Mouse (Mus musculus) limb, embryonic 10.5 days (tissue): ENCODE results near the gene Bex6. TPM values are rescaled to one million over a fixed set of nuclear protein-coding genes. Genes with fewer than 3 reads are reported as not detected.

Source experiments
- DNase-seq: peaks from one replicate; pipeline ENCODE4 v3.0.0-alpha.2; 2017; ENCODE audit warnings: low spot score
- H3K27ac ChIP-seq: fragments of 300-500 bp; sonication (generic); 2 replicates; pipeline ENCODE4 v1.5.1; 2016; ENCODE audit warnings: mild to moderate bottlenecking
- H3K27me3 ChIP-seq: fragments of 300-500 bp; sonication (generic); 2 replicates; pipeline ENCODE4 v1.6.1; 2016; ENCODE audit warnings: low read depth, mild to moderate bottlenecking; ENCODE audit not compliant: poor library complexity, severe bottlenecking
- H3K36me3 ChIP-seq: fragments of 300-500 bp; sonication (generic); 2 replicates; pipeline ENCODE4 v1.6.1; 2016; ENCODE audit warnings: mild to moderate bottlenecking, moderate library complexity
- H3K4me1 ChIP-seq: fragments of 300-500 bp; sonication (generic); 2 replicates; pipeline ENCODE4 v1.6.1; 2016
- H3K4me3 ChIP-seq: fragments of 300-500 bp; sonication (generic); 2 replicates; pipeline ENCODE4 v1.5.1; 2016; ENCODE audit warnings: mild to moderate bottlenecking, moderate library complexity
- H3K9me3 ChIP-seq: fragments of 300-500 bp; sonication (generic); replicated peaks from 2 replicates; pipeline ENCODE4 v1.6.1; 2016; ENCODE audit warnings: mild to moderate bottlenecking
- WGBS: fragments of 180-500 bp; shearing (Covaris S2); methylation state at CpG from one replicate; pipeline ENCODE4 v1.1.7; 2016; 5-methylcytosine and 5-hydroxymethylcytosine counted together
- polyA plus RNA-seq: library from polyadenylated mRNA; unstranded; fragments of >200 nt; fragmentation: Nextera tagmentation; extraction: Ambion mirVana; gene quantifications from 2 replicates; pipeline ENCODE4 v1.2.1, GENCODE M21; 2016

The Bex6 gene
- polyA plus RNA-seq, 1 experiment from 2014 or later = 0.26 TPM

GRCm38 (mm10) chr16:32160742-32161323 lies 18.8 kb upstream of the Bex6 start:
- H3K27ac ChIP-seq = no peak overlapping the region
- no peaks in the 10 kb centered on the region for H3K36me3 ChIP-seq
- H3K4me1 ChIP-seq = peaks cover 14% of the 10 kb centered on the region
- no peak for DNase-seq
- peaks cover 21% of the 10 kb centered on the region for H3K27me3 ChIP-seq
- WGBS = 94% methylated on average over 9 of the region's 9 CpGs
- no peak overlapping the region for H3K4me3 ChIP-seq
- H3K9me3 ChIP-seq = no peaks in the 10 kb centered on the region

GRCm38 (mm10) chr16:32163392-32163791 lies 16.2 kb upstream of the Bex6 start:
- no peak for DNase-seq
- WGBS = 84% methylated on average over 4 of the region's 4 CpGs

GRCm38 (mm10) chr16:32163891-32164290 lies 15.7 kb upstream of the Bex6 start:
- peaks cover 26% of the 10 kb centered on the region for H3K27me3 ChIP-seq
- no peak overlapping the region for H3K27ac ChIP-seq
- H3K9me3 ChIP-seq = no peaks in the 10 kb centered on the region
- no peaks in the 10 kb centered on the region for H3K36me3 ChIP-seq
- WGBS = 88% methylated on average over 5 of the region's 5 CpGs
- H3K4me3 ChIP-seq = no peak overlapping the region
- no peak for DNase-seq
- H3K4me1 ChIP-seq = peaks cover 16% of the 10 kb centered on the region

More at GRCm38 (mm10) chr16:32163392-32163791, 16.2 kb upstream of the Bex6 start:
- Histone ChIP-seq H3K4me3 (no peak overlapping the region), H3K27me3 (peaks cover 26% of the 10 kb centered on the region), H3K9me3 (no peaks in the 10 kb centered on the region), H3K36me3 (no peaks in the 10 kb centered on the region), H3K4me1 (peaks cover 16% of the 10 kb centered on the region), H3K27ac (no peak overlapping the region)

- Histone ChIP-seq H3K9me3 (no peaks in the 10 kb centered on the region), H3K27ac (peak overlapping the region; percentile 77), H3K27me3 (peaks cover 26% of the 10 kb centered on the region), H3K36me3 (no peaks in the 10 kb centered on the region), H3K4me1 (peaks cover 16% of the 10 kb centered on the region), H3K4me3 (peak overlapping the region; percentile 59)
- WGBS = 73% methylated on average over 19 of the region's 19 CpGs
- no peak for DNase-seq
Measured at GRCm38 (mm10) chr16:32164396-32165027, 15.1 kb upstream of the Bex6 start.

GRCm38 (mm10) chr16:32165281-32165821 lies 14.3 kb upstream of the Bex6 start, which contains the start of gene Nrros:
Gene Nrros (minus strand): TSS chr16:32165594.
- DNase-seq = peak; percentile 51
- H3K27me3 ChIP-seq = peaks cover 26% of the 10 kb centered on the region
- H3K4me3 ChIP-seq = peak within 1 kb of the TSS; percentile 59
- no peaks in the 10 kb centered on the region for H3K9me3 ChIP-seq
- no peaks in the 10 kb centered on the region for H3K36me3 ChIP-seq
- peak within 1 kb of the TSS; percentile 77 for H3K27ac ChIP-seq
- 3% methylated on average over 25 of the region's 25 CpGs for WGBS
- peaks cover 16% of the 10 kb centered on the region for H3K4me1 ChIP-seq

- Histone ChIP-seq H3K4me1 (peaks cover 16% of the 10 kb centered on the region), H3K36me3 (no peaks in the 10 kb centered on the region), H3K27me3 (peaks cover 26% of the 10 kb centered on the region), H3K4me3 (no peak overlapping the region), H3K9me3 (no peaks in the 10 kb centered on the region), H3K27ac (no peak overlapping the region)
- 94% methylated on average over 4 of the region's 4 CpGs for WGBS
- no peak for DNase-seq
Measured at GRCm38 (mm10) chr16:32167819-32168545, 11.6 kb upstream of the Bex6 start.

- WGBS = 92% methylated on average over 5 of the region's 5 CpGs
- Histone ChIP-seq H3K27ac (no peak overlapping the region), H3K4me1 (no peaks in the 10 kb centered on the region), H3K9me3 (no peaks in the 10 kb centered on the region), H3K4me3 (no peak overlapping the region), H3K36me3 (no peaks in the 10 kb centered on the region), H3K27me3 (peaks cover 2% of the 10 kb centered on the region)
- DNase-seq = no peak
Measured at GRCm38 (mm10) chr16:32171031-32171731, 8.4 kb upstream of the Bex6 start.

GRCm38 (mm10) chr16:32173401-32173800 lies 6.2 kb upstream of the Bex6 start:
- H3K36me3 ChIP-seq = no peaks in the 10 kb centered on the region
- 74% methylated on average over 11 of the region's 11 CpGs for WGBS
- no peak overlapping the region for H3K4me3 ChIP-seq
- H3K9me3 ChIP-seq = no peaks in the 10 kb centered on the region
- H3K27ac ChIP-seq = no peak overlapping the region
- DNase-seq = no peak
- H3K27me3 ChIP-seq = no peaks in the 10 kb centered on the region
- H3K4me1 ChIP-seq = peaks cover 7% of the 10 kb centered on the region

GRCm38 (mm10) chr16:32174340-32175005 lies 5.2 kb upstream of the Bex6 start:
- Histone ChIP-seq H3K4me3 (no peak overlapping the region), H3K4me1 (peaks cover 7% of the 10 kb centered on the region), H3K36me3 (no peaks in the 10 kb centered on the region), H3K9me3 (no peaks in the 10 kb centered on the region), H3K27me3 (no peaks in the 10 kb centered on the region), H3K27ac (no peak overlapping the region)
- 84% methylated on average over 8 of the region's 8 CpGs for WGBS
- DNase-seq = no peak

GRCm38 (mm10) chr16:32175029-32175428 lies 4.6 kb upstream of the Bex6 start:
- Histone ChIP-seq H3K9me3 (no peaks in the 10 kb centered on the region), H3K36me3 (no peaks in the 10 kb centered on the region), H3K27me3 (no peaks in the 10 kb centered on the region), H3K4me3 (no peak overlapping the region), H3K4me1 (peaks cover 7% of the 10 kb centered on the region), H3K27ac (no peak overlapping the region)
- 90% methylated on average over 4 of the region's 4 CpGs for whole genome bisulfite sequencing
- no peak for DNase-seq

- H3K27ac ChIP-seq = peak overlapping the region; percentile 51; the same call in 1 of the 2 replicates
- no peak for DNase-seq
- 62% methylated on average over 18 of the region's 18 CpGs for WGBS
Measured at GRCm38 (mm10) chr16:32176896-32177686, 2.5 kb upstream of the Bex6 start.

More at GRCm38 (mm10) chr16:32176896-32177686, 2.5 kb upstream of the Bex6 start:
- peaks cover 7% of the 10 kb centered on the region for H3K4me1 ChIP-seq
- no peaks in the 10 kb centered on the region for H3K9me3 ChIP-seq
- H3K4me3 ChIP-seq = no peak overlapping the region
- H3K27me3 ChIP-seq = no peaks in the 10 kb centered on the region
- no peaks in the 10 kb centered on the region for H3K36me3 ChIP-seq
